Mouse (Mus musculus) MEL (cell line): Measurements from ENCODE around the gene Zzef1. TPM values are rescaled to one million over a fixed set of nuclear protein-coding genes. Genes with fewer than 3 reads are reported as not detected.

ENCODE experiments used
- DNase-seq: peaks from one replicate; pipeline ENCODE4 v3.0.0; 2011; ENCODE audit warnings: low read depth, low spot score
- H3K27ac ChIP-seq: 2 replicates; pipeline ENCODE4 v1.5.1; 2012; ENCODE audit warnings: low read depth, mild to moderate bottlenecking, control low read depth, low read length, moderate library complexity; ENCODE audit not compliant: control insufficient read depth
- H3K27me3 ChIP-seq, 2 experiments: fragments of 150-350 bp in 1 of 2; sonication (generic) in 1 of 2; 2 replicates each; pipeline ENCODE4 v1.6.1; 2012; ENCODE audit warnings: low read length in 2 of 2, mild to moderate bottlenecking in 2 of 2, improper control_type of control experiment in 1 of 2, moderate library complexity in 1 of 2; ENCODE audit not compliant: insufficient read depth in 2 of 2, control insufficient read depth in 1 of 2
- H3K36me3 ChIP-seq, 2 experiments: 2 replicates each; pipeline ENCODE4 v1.6.1; 2012 to 2014; ENCODE audit warnings: low read length in 2 of 2, improper control_type of control experiment in 1 of 2, inconsistent platforms in 1 of 2, mild to moderate bottlenecking in 1 of 2; ENCODE audit not compliant: insufficient read depth in 2 of 2, control insufficient read depth in 1 of 2
- H3K4me1 ChIP-seq, 2 experiments: fragments of 150-350 bp in 1 of 2; sonication (generic) in 1 of 2; 2 replicates each; pipeline ENCODE4 v1.6.1; 2012; ENCODE audit warnings: low read length in 2 of 2, improper control_type of control experiment in 1 of 2, mild to moderate bottlenecking in 1 of 2; ENCODE audit not compliant: insufficient read depth in 2 of 2, control insufficient read depth in 1 of 2
- H3K4me3 ChIP-seq, 2 experiments: fragments of 150-350 bp in 1 of 2; sonication (generic) in 1 of 2; 2 replicates each; pipeline ENCODE4 v1.5.1; 2012; ENCODE audit warnings: low read depth in 2 of 2, low read length in 2 of 2, mild to moderate bottlenecking in 2 of 2, moderate library complexity in 2 of 2, control low read depth in 1 of 2, improper control_type of control experiment in 1 of 2; ENCODE audit not compliant: control insufficient read depth in 1 of 2, insufficient read depth in 1 of 2
- H3K79me2 ChIP-seq: 2 replicates; pipeline ENCODE4 v1.6.1; 2012; ENCODE audit warnings: mild to moderate bottlenecking, low read length, moderate library complexity; ENCODE audit not compliant: control insufficient read depth, poor library complexity, insufficient read depth
- H3K9ac ChIP-seq: 2 replicates; pipeline ENCODE4 v1.6.1; 2012; ENCODE audit warnings: low read depth, mild to moderate bottlenecking, control low read depth, low read length, moderate library complexity; ENCODE audit not compliant: control insufficient read depth, poor library complexity, severe bottlenecking
- H3K9me3 ChIP-seq: fragments of 150-350 bp; sonication (generic); replicated peaks from 2 replicates; pipeline ENCODE4 v1.6.1; 2012; ENCODE audit warnings: mild to moderate bottlenecking, low read length, improper control_type of control experiment, moderate library complexity; ENCODE audit not compliant: insufficient read depth
- BHLHE40 ChIP-seq: IDR thresholded peaks from 2 replicates; pipeline ENCODE4 v1.6.1; 2012; ENCODE audit warnings: low read depth, mild to moderate bottlenecking, inconsistent platforms, low read length, improper control_type of control experiment, borderline replicate concordance
- CHD1 ChIP-seq: IDR thresholded peaks from 2 replicates; pipeline ENCODE4 v1.6.1; 2012; ENCODE audit warnings: low read depth, mild to moderate bottlenecking, inconsistent platforms, low read length, improper control_type of control experiment
- E2F4 ChIP-seq: IDR thresholded peaks from 2 replicates; pipeline ENCODE4 v1.6.1; 2011; ENCODE audit warnings: low read depth, low read length, improper control_type of control experiment, borderline replicate concordance
- EP300 ChIP-seq, 2 experiments: IDR thresholded peaks; 2 replicates each; pipeline ENCODE4 v1.6.1; 2011; ENCODE audit warnings: improper control_type of control experiment in 2 of 2, low read length in 2 of 2, low read depth in 1 of 2, mild to moderate bottlenecking in 1 of 2
- GABPA ChIP-seq: IDR thresholded peaks from 2 replicates; pipeline ENCODE4 v1.6.1; 2012; ENCODE audit warnings: low read depth, mild to moderate bottlenecking, inconsistent platforms, low read length, improper control_type of control experiment, moderate library complexity
- GATA1 ChIP-seq: IDR thresholded peaks from 2 replicates; pipeline ENCODE4 v1.6.1; 2011; ENCODE audit warnings: low read depth, low read length, improper control_type of control experiment
- HCFC1 ChIP-seq: IDR thresholded peaks from 2 replicates; pipeline ENCODE4 v1.6.1; 2012; ENCODE audit warnings: low read depth, mild to moderate bottlenecking, inconsistent platforms, low read length, improper control_type of control experiment, moderate library complexity
- KAT2A ChIP-seq: conservative IDR thresholded peaks from 2 replicates; pipeline ENCODE4 v1.6.1; 2012; ENCODE audit warnings: low read depth, low read length, improper control_type of control experiment, inconsistent platforms
- MAZ ChIP-seq: IDR thresholded peaks from 2 replicates; pipeline ENCODE4 v1.6.1; 2012; ENCODE audit warnings: low read depth, mild to moderate bottlenecking, inconsistent platforms, low read length, improper control_type of control experiment
- MYB ChIP-seq: IDR thresholded peaks from 2 replicates; pipeline ENCODE4 v1.6.1; 2011; ENCODE audit warnings: mild to moderate bottlenecking, low read depth, low read length, improper control_type of control experiment
- MYC ChIP-seq: IDR thresholded peaks from 2 replicates; pipeline ENCODE4 v1.6.1; 2011; ENCODE audit warnings: low read depth, mild to moderate bottlenecking, low read length, improper control_type of control experiment, moderate library complexity
- POLR2AphosphoS5 ChIP-seq: IDR thresholded peaks from 2 replicates; pipeline ENCODE4 v1.6.1; 2012; ENCODE audit warnings: low read depth, borderline replicate concordance, mild to moderate bottlenecking, inconsistent platforms, low read length, moderate library complexity, mixed read lengths
- RAD21 ChIP-seq: IDR thresholded peaks from 2 replicates; pipeline ENCODE4 v1.6.1; 2011; ENCODE audit warnings: mild to moderate bottlenecking, low read depth, low read length, improper control_type of control experiment
- SIN3A ChIP-seq: IDR thresholded peaks from 2 replicates; pipeline ENCODE4 v1.6.1; 2012; ENCODE audit warnings: low read length, improper control_type of control experiment, inconsistent platforms
- TAL1 ChIP-seq: IDR thresholded peaks from 2 replicates; pipeline ENCODE4 v1.6.1; 2012; ENCODE audit warnings: mild to moderate bottlenecking, inconsistent platforms, low read length, moderate library complexity, mixed read lengths
- TCF12 ChIP-seq: IDR thresholded peaks from 2 replicates; pipeline ENCODE4 v1.6.1; 2014; ENCODE audit warnings: low read depth, mild to moderate bottlenecking, inconsistent platforms, low read length, improper control_type of control experiment, moderate library complexity
- UBTF ChIP-seq: IDR thresholded peaks from 2 replicates; pipeline ENCODE4 v1.6.1; 2012; ENCODE audit warnings: low read depth, mild to moderate bottlenecking, inconsistent platforms, low read length, improper control_type of control experiment, moderate library complexity, borderline replicate concordance; ENCODE audit not compliant: insufficient read depth
- USF1 ChIP-seq: IDR thresholded peaks from 2 replicates; pipeline ENCODE4 v1.6.1; 2014; ENCODE audit warnings: low read depth, mild to moderate bottlenecking, inconsistent platforms, low read length, improper control_type of control experiment, moderate library complexity
- ZKSCAN1 ChIP-seq: IDR thresholded peaks from 2 replicates; pipeline ENCODE4 v1.6.1; 2012; ENCODE audit warnings: low read depth, mild to moderate bottlenecking, inconsistent platforms, low read length, improper control_type of control experiment, moderate library complexity
- ZMIZ1 ChIP-seq: IDR thresholded peaks from 2 replicates; pipeline ENCODE4 v1.6.1; 2012; ENCODE audit warnings: low read depth, mild to moderate bottlenecking, inconsistent platforms, low read length, improper control_type of control experiment, moderate library complexity
- ZNF384 ChIP-seq: IDR thresholded peaks from 2 replicates; pipeline ENCODE4 v1.6.1; 2012; ENCODE audit warnings: low read depth, mild to moderate bottlenecking, inconsistent platforms, low read length, improper control_type of control experiment
- polyA plus RNA-seq, 2 experiments: library from polyadenylated mRNA; stranded (reverse) in 1 of 2; unstranded in 1 of 2; fragments of >175 nt in 1 of 2; fragments of >200 nt in 1 of 2; gene quantifications; 2 replicates each; pipeline versions ENCODE4 v1.2.1 to v1.2.4; 2012; ENCODE audit warnings: low replicate concordance in 2 of 2, low read depth in 1 of 2; ENCODE audit not compliant: insufficient read length in 2 of 2, insufficient read depth in 1 of 2, missing spikeins in 1 of 2
- total RNA-seq: library from RNA; depleted of rRNA; stranded (reverse); fragments of 300-350 nt; gene quantifications from 2 replicates; pipeline ENCODE4 v1.2.3, GENCODE M21; 2012

Gene Zzef1
- total and polyA plus RNA-seq, 3 experiments: 13.3 to 17.6 TPM; not detected in 1

DNA sequence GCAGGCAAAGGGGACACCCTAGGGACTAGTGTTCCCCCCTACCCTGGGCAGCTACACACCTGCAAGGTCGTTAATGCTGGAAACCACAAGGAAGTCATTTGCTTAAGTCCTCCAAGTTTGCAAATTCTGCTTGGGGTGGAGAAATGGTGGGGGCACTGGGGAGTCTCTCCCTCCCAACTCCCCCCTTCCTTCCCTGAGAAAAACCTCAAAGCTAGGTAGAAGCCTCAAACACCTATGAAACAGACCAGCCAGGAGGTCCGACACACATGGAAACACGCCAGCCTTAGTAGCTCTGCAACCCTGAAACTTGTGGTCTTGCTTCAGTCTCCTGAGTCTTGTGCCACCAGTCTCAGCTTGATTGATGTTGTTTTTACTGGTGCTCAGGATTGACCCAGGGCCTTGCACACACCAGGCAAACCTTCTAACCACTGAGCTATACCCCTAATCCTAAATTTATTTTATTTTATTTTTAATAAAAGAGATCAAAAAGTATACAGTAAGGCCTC lies 167.8 kb downstream of the Zzef1 start:
- Histone ChIP-seq H3K4me3 (no peak overlapping the region), H3K9ac (no peak overlapping the region)
- no peak for TF ChIP-seq MYB
- TF ChIP-seq HCFC1: no peak
- TF ChIP-seq KAT2A: no peak
- TF ChIP-seq SIN3A: no peak
- TF ChIP-seq POLR2AphosphoS5: no peak
- no peak for TF ChIP-seq RAD21
- TF ChIP-seq, all 39 proteins: peak for 0
- DNase-seq: no peak
- peaks cover 4 to 17% of the 10 kb centered on the region in 2 experiments for H3K4me1 ChIP-seq
- H3K9me3 ChIP-seq: no peaks in the 10 kb centered on the region
- no peaks in the 10 kb centered on the region for H3K27me3 ChIP-seq
- H3K79me2 ChIP-seq: no peaks in the 10 kb centered on the region; the same call in none of the 2 replicates
- peaks cover 0 to 4% of the 10 kb centered on the region in 2 experiments; a peak in 3 of 4 replicates for H3K36me3 ChIP-seq
- H3K27ac ChIP-seq: no peak overlapping the region

DNA sequence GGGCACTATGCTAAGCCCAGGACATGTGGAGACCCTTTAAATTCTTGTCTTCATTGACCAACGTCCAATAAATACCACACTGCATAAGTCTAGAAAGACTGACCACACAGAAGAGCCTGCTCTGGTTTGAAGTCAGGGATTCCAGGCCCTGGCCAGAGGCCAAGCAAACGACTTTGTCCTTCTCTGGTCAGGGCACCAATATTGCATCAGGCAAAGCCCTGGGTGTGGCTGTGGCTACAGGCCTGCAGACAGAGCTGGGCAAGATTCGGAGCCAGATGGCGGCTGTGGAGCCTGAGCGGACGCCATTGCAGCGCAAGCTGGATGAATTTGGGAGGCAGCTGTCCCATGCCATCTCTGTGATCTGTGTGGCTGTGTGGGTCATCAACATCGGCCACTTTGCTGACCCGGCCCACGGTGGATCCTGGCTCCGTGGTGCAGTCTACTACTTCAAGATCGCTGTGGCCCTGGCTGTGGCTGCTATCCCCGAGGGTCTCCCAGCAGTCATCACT lies 179.0 kb downstream of the Zzef1 start:
- no peak for DNase-seq
- no peak for TF ChIP-seq MYC
- no peak for TF ChIP-seq E2F4
- no peak for TF ChIP-seq MYB
- TF ChIP-seq SIN3A: no peak
- no peak for TF ChIP-seq UBTF
- TF ChIP-seq ZNF384: no peak
- TF ChIP-seq TAL1: no peak
- TF ChIP-seq EP300 (IDR thresholded peaks at IDR 0.05; ENCODE audit: low read depth in 1 of 2, low read length in 2 of 2): no peak
- TF ChIP-seq TCF12: no peak
- no peak for TF ChIP-seq CHD1
- no peak for TF ChIP-seq GABPA
- no peak for TF ChIP-seq BHLHE40
- no peak for TF ChIP-seq POLR2AphosphoS5
- no peak for TF ChIP-seq MAZ
- TF ChIP-seq RAD21: no peak
- no peak for TF ChIP-seq ZKSCAN1
- TF ChIP-seq ZMIZ1: no peak
- TF ChIP-seq USF1: no peak
- no peak for TF ChIP-seq GATA1
- Histone ChIP-seq H3K4me1 (no peaks in the 10 kb centered on the region), H3K4me3 (no peak overlapping the region), H3K9me3 (no peaks in the 10 kb centered on the region), H3K9ac (no peak overlapping the region), H3K27ac (no peak overlapping the region), H3K36me3 (no peaks in the 10 kb centered on the region), H3K27me3 (no peaks in the 10 kb centered on the region), H3K79me2 (no peaks in the 10 kb centered on the region)
